Mouse (Mus musculus): ENCODE results near the gene Ntrk3.

Gene Ntrk3

DNA sequence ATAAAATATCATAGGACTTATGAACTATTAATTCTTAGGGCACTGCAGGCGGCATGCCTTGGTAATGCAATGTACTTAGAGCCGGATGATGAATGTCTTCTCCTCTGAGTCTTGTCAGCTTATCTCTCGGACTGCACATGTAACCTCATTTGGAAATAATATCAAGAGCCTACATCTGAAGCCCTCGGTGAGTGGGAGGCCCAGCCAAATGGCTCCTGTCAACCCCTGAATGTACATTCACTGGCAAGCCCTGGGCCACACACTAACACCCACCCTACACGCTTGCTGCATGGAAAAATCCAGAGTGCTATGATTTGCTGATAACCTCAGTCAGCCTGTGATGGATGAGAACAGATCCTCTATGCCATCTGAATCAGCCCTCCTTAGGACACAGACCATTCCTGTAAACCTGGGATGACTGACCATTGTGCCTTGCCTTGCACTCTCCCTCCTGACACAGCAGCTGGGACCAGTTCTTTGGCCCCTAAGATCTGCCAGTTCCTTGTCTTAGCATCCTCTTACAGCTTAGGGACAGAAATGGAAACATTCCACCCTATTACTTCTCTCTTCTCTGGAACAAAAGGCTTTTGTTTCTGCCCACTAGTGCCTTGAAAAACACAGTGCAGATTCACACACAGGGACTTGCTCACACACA is 6.0 kb upstream of the Ntrk3 start:
- no peaks in the 10 kb centered on the region for H3K27me3 ChIP-seq (ENCODE audit: control insufficient read depth, insufficient read depth, low read length, poor library complexity, severe bottlenecking)
- H3K36me3 ChIP-seq (ENCODE audit: control insufficient read depth, insufficient read depth, low read length, poor library complexity, severe bottlenecking), result no peaks in the 10 kb centered on the region
- DNase-seq (ENCODE audit: low read depth, low spot score), result no peak

GRCm38 (mm10) chr7:78739351-78740000 is 1.7 kb upstream of the Ntrk3 start:
- Histone ChIP-seq H3K27me3 (ENCODE audit: control insufficient read depth, insufficient read depth, low read length, poor library complexity, severe bottlenecking) (no peaks in the 10 kb centered on the region), H3K36me3 (ENCODE audit: control insufficient read depth, insufficient read depth, low read length, poor library complexity, severe bottlenecking) (no peaks in the 10 kb centered on the region)
- no peak for DNase-seq (ENCODE audit: low read depth, low spot score)

DNA sequence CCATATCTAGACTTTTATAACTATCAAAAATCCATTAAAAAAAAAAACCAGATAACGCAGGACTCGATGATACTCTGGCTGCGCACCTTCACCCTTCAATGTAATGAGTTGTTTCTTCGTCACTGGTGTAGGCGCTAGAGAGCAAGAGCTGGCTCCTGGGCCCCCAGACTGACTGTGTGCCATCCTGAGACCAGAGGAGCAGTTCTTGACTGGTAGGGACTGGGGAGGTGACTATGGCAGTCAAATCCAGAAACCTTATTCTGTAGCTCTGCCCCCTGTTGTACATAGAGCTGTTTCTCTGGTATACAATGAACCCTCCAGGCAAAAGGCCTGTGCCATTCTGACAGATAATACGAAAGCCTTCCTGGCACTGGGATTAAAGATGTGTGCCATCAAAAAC is 616 bp downstream of the Ntrk3 start:
- Histone ChIP-seq H3K36me3 (ENCODE audit: control insufficient read depth, insufficient read depth, low read length, poor library complexity, severe bottlenecking) (no peaks in the 10 kb centered on the region), H3K27me3 (ENCODE audit: control insufficient read depth, insufficient read depth, low read length, poor library complexity, severe bottlenecking) (no peaks in the 10 kb centered on the region)
- no peak for DNase-seq (ENCODE audit: low read depth, low spot score)

DNA sequence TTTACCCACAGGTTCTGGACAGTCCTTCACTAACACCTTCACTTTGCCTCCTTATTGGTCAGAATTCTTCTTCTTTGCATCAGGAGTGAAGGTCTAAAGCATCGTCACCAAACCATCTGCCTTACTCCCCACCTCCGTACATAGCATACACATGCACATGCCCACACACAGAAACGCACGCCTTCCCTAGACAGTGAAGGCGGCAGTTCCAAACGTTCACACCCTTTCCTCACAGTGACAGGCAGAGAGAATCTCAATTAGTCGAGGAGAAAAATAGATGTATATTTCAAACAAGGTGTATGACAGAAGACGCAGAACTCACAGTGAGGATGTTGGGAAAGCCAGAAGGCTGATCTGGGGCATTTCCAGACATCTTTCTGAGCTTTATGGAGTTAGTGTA is 6.4 kb downstream of the Ntrk3 start:
- H3K27me3 ChIP-seq (ENCODE audit: control insufficient read depth, insufficient read depth, low read length, poor library complexity, severe bottlenecking), result no peaks in the 10 kb centered on the region
- no peaks in the 10 kb centered on the region for H3K36me3 ChIP-seq (ENCODE audit: control insufficient read depth, insufficient read depth, low read length, poor library complexity, severe bottlenecking)
- no peak for DNase-seq (ENCODE audit: low read depth, low spot score)

DNA sequence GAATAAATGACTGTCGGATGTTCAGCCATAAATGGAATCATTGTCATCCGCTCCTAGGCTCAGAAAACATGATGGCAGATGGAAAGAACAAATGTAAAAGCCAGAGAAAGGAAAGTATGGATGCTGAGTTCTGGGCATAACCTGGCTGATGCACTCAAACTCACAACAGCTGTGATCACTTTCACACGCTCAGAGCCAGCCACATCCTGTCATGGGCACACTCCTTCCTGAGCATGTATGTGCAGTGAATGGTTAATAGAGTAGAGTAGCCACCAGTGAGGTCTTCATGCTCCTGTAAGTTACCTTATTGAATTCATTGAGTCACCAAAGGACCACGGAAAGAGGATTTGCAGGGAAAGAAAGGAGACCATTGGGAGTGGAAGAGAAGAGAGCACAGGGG is 13.2 kb downstream of the Ntrk3 start:
- no peaks in the 10 kb centered on the region for H3K36me3 ChIP-seq (ENCODE audit: control insufficient read depth, insufficient read depth, low read length, poor library complexity, severe bottlenecking)
- no peak for DNase-seq (ENCODE audit: low read depth, low spot score)
- H3K27me3 ChIP-seq (ENCODE audit: control insufficient read depth, insufficient read depth, low read length, poor library complexity, severe bottlenecking), result no peaks in the 10 kb centered on the region

GRCm38 (mm10) chr7:78722051-78722450 is 15.8 kb downstream of the Ntrk3 start:
- H3K27me3 ChIP-seq (ENCODE audit: control insufficient read depth, insufficient read depth, low read length, poor library complexity, severe bottlenecking), result no peaks in the 10 kb centered on the region
- no peak for DNase-seq (ENCODE audit: low read depth, low spot score)

GRCm38 (mm10) chr7:78720989-78721816 is 16.6 kb downstream of the Ntrk3 start:
- Histone ChIP-seq H3K36me3 (ENCODE audit: control insufficient read depth, insufficient read depth, low read length, poor library complexity, severe bottlenecking) (no peaks in the 10 kb centered on the region), H3K27me3 (ENCODE audit: control insufficient read depth, insufficient read depth, low read length, poor library complexity, severe bottlenecking) (no peaks in the 10 kb centered on the region)
- peak; percentile 56 for DNase-seq (ENCODE audit: low read depth, low spot score)

More at GRCm38 (mm10) chr7:78722051-78722450, 15.8 kb downstream of the Ntrk3 start:
- H3K36me3 ChIP-seq (ENCODE audit: control insufficient read depth, insufficient read depth, low read length, poor library complexity, severe bottlenecking), result no peaks in the 10 kb centered on the region

DNA sequence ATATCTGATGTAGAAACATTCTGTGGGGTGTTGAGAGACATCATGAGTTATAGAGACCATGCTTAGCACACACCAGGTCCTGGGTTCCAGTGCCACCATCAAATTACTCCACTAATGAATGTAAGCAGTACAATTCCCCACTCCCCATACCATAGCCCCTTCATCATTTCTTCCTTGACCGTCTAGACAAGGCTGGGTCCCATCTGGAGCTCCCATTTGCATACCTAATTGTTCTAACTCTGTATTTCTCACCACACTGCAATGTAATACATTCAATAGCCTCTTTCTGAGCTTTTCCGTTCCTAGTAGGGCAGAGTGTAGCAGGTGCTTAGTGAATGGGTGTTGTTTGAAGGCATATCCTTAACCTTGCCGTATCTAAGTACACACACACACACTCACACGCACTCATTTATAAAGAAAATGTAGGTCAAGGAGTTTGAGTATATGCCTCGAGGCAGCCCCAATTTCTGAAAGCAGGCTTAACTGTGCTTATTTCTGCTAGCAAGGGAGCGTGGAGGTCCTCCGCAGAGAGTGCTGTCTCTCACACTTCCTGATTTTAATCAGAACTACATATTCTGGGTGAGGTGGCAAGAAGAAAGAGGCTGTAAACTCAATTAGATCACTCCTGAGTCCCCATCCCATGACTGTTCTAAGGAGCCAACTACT is 17.9 kb downstream of the Ntrk3 start:
- no peaks in the 10 kb centered on the region for H3K36me3 ChIP-seq (ENCODE audit: control insufficient read depth, insufficient read depth, low read length, poor library complexity, severe bottlenecking)
- peak; percentile 34 for DNase-seq (ENCODE audit: low read depth, low spot score)

GRCm38 (mm10) chr7:78719117-78719516 is 18.7 kb downstream of the Ntrk3 start:
- peak; percentile 55 for DNase-seq (ENCODE audit: low read depth, low spot score)
- no peaks in the 10 kb centered on the region for H3K36me3 ChIP-seq (ENCODE audit: control insufficient read depth, insufficient read depth, low read length, poor library complexity, severe bottlenecking)
- H3K27me3 ChIP-seq (ENCODE audit: control insufficient read depth, insufficient read depth, low read length, poor library complexity, severe bottlenecking), result no peaks in the 10 kb centered on the region

More for the DNA sequence above, 17.9 kb downstream of the Ntrk3 start:
- no peaks in the 10 kb centered on the region for H3K27me3 ChIP-seq (ENCODE audit: control insufficient read depth, insufficient read depth, low read length, poor library complexity, severe bottlenecking)

DNA sequence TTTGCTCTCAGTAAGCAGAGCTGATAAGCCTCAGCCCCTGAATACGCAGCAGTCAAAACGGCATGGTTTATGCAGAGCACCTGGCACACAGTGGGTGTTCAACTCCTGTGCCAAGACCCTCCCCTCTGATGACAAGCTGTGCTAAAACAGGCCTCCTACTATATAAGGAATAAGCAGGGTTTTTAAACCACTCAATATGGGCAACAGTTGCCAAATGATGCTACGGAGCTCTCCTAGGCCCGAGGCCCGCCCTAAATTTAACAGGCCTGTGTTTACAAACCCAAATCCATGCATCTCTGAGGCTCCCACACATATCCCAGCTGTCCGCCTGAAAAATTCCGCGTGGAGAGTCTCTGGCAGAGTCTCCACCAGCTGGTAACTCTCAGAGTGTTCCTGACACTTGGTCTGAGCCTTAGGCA is 19.6 kb downstream of the Ntrk3 start:
- Histone ChIP-seq H3K27me3 (ENCODE audit: control insufficient read depth, insufficient read depth, low read length, poor library complexity, severe bottlenecking) (no peaks in the 10 kb centered on the region), H3K36me3 (ENCODE audit: control insufficient read depth, insufficient read depth, low read length, poor library complexity, severe bottlenecking) (no peaks in the 10 kb centered on the region)
- DNase-seq (ENCODE audit: low read depth, low spot score), result no peak

DNA sequence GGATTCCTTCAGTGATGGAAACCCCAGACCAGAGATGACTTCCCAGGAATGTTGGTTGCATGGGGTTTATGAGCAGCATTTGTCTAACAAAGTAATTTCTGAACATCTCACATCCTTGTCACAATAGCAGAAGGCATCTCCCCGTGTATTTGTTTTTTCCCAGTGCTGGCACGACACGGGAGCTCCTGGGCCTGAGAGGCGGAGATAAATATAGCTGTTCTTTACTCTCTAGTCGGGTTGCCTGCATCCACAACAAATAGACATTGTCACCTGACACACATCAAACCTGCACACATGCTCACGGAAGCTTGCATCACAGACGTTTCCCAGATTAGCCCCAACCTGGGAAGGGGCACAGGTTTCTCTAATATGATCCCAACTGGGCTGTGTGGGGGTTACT is 30.1 kb downstream of the Ntrk3 start:
- H3K36me3 ChIP-seq (ENCODE audit: control insufficient read depth, insufficient read depth, low read length, poor library complexity, severe bottlenecking), result no peaks in the 10 kb centered on the region

GRCm38 (mm10) chr7:78707122-78707521 is 30.7 kb downstream of the Ntrk3 start:
- Histone ChIP-seq H3K27me3 (ENCODE audit: control insufficient read depth, insufficient read depth, low read length, poor library complexity, severe bottlenecking) (no peaks in the 10 kb centered on the region), H3K36me3 (ENCODE audit: control insufficient read depth, insufficient read depth, low read length, poor library complexity, severe bottlenecking) (no peaks in the 10 kb centered on the region)
- no peak for DNase-seq (ENCODE audit: low read depth, low spot score)

More for the DNA sequence above, 30.1 kb downstream of the Ntrk3 start:
- DNase-seq (ENCODE audit: low read depth, low spot score), result no peak
- H3K27me3 ChIP-seq (ENCODE audit: control insufficient read depth, insufficient read depth, low read length, poor library complexity, severe bottlenecking), result no peaks in the 10 kb centered on the region

GRCm38 (mm10) chr7:78702676-78703075 is 35.1 kb downstream of the Ntrk3 start:
- Histone ChIP-seq H3K36me3 (ENCODE audit: control insufficient read depth, insufficient read depth, low read length, poor library complexity, severe bottlenecking) (no peaks in the 10 kb centered on the region), H3K27me3 (ENCODE audit: control insufficient read depth, insufficient read depth, low read length, poor library complexity, severe bottlenecking) (no peaks in the 10 kb centered on the region)
- no peak for DNase-seq (ENCODE audit: low read depth, low spot score)

DNA sequence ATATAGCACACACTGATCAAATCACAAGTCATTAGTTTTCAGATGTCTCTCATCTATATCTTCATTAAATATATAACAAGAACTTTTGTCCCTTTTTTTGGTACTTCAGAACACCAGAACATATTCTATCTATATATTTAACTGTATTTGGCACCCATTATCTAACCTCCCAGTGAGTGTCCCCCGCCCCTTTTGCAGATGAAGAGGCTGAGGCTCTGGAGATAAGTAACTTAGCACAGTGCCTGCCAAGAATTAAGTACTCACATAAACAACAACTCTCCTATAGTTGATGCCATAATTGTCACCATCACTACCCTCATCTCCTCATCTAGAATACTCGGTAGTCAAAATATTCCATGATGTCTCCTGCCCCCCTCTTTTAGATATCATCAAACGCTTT is 42.6 kb downstream of the Ntrk3 start:
- H3K36me3 ChIP-seq (ENCODE audit: control insufficient read depth, insufficient read depth, low read length, poor library complexity, severe bottlenecking), result no peaks in the 10 kb centered on the region
- no peak for DNase-seq (ENCODE audit: low read depth, low spot score)
- H3K27me3 ChIP-seq (ENCODE audit: control insufficient read depth, insufficient read depth, low read length, poor library complexity, severe bottlenecking), result no peaks in the 10 kb centered on the region

- H3K36me3 ChIP-seq (ENCODE audit: control insufficient read depth, insufficient read depth, low read length, poor library complexity, severe bottlenecking), result no peaks in the 10 kb centered on the region
- no peak for DNase-seq (ENCODE audit: low read depth, low spot score)
- no peaks in the 10 kb centered on the region for H3K27me3 ChIP-seq (ENCODE audit: control insufficient read depth, insufficient read depth, low read length, poor library complexity, severe bottlenecking)
These were observed 44.7 kb downstream of the Ntrk3 start for GRCm38 (mm10) chr7:78693148-78693547.

Data from splenic B cell, adult 2 months (primary cell).